Mouse (Mus musculus) stomach, embryonic 15.5 days (tissue): ENCODE measurements at regions not wholly inside any gene's neighbourhood (a gene's known extent, or its start where the extent isn't known, plus 50 kb on each side); places are given as distances from the start of the nearest gene placed in this dataset.

Experiments used
- ATAC-seq: fragments of 200-750 bp; cut with Nextera tagmentation; 2 replicates; pipeline ENCODE4 v1.8.0; 2017; ENCODE audit warnings: low read depth, moderate number of reproducible peaks, moderate TSS enrichment; ENCODE audit not compliant: insufficient read depth, low FRiP score
- H3K27ac ChIP-seq: fragments of 300-500 bp; sonication (generic); 2 replicates; pipeline ENCODE4 v1.5.1; 2015; ENCODE audit warnings: mild to moderate bottlenecking, inconsistent platforms
- H3K27me3 ChIP-seq: fragments of 300-500 bp; sonication (generic); replicated peaks from 2 replicates; pipeline ENCODE4 v1.6.1; 2015; ENCODE audit warnings: inconsistent platforms
- H3K36me3 ChIP-seq: fragments of 300-500 bp; sonication (generic); 2 replicates; pipeline ENCODE4 v1.6.1; 2015; ENCODE audit warnings: inconsistent platforms
- H3K4me1 ChIP-seq: fragments of 300-500 bp; sonication (generic); 2 replicates; pipeline ENCODE4 v1.6.1; 2015; ENCODE audit warnings: inconsistent platforms
- H3K4me2 ChIP-seq: fragments of 300-500 bp; sonication (generic); 2 replicates; pipeline ENCODE4 v1.6.1; 2015; ENCODE audit warnings: mild to moderate bottlenecking, inconsistent platforms
- H3K4me3 ChIP-seq: fragments of 300-500 bp; sonication (generic); replicated peaks from 2 replicates; pipeline ENCODE4 v1.5.1; 2015; ENCODE audit warnings: inconsistent platforms
- H3K9ac ChIP-seq: fragments of 300-500 bp; sonication (generic); 2 replicates; pipeline ENCODE4 v1.6.1; 2015; ENCODE audit warnings: inconsistent platforms
- H3K9me3 ChIP-seq: fragments of 300-500 bp; sonication (generic); 2 replicates; pipeline ENCODE4 v1.6.1; 2016; ENCODE audit warnings: inconsistent platforms
- WGBS: fragments of 180-500 bp; shearing (Covaris S2); methylation state at CpG from one replicate; pipeline ENCODE4 v1.1.7; 2015; 5-methylcytosine and 5-hydroxymethylcytosine counted together

GRCm38 (mm10) chr13:116707621-116708455, 317.5 kb downstream of the Parp8 start:
- Histone ChIP-seq H3K4me1 (0 out of 2 replicates have a peak, but pooled peaks cover 6% of the 10 kb centered on the region), H3K36me3 (no peaks in the 10 kb centered on the region), H3K27me3 (peaks cover 28% of the 10 kb centered on the region), H3K9ac (no peak overlapping the region), H3K27ac (peak overlapping the region; percentile 80), H3K4me3 (peak overlapping the region; percentile 31), H3K9me3 (no peaks in the 10 kb centered on the region), H3K4me2 (peak overlapping the region; percentile 47)
- 10% methylated on average over 20 of the region's 20 CpGs for WGBS
- no peak for ATAC-seq

GRCm38 (mm10) chr13:116706401-116707330, 318.7 kb downstream of the Parp8 start:
- H3K4me1 ChIP-seq: 0 out of 2 replicates have a peak, but pooled peaks cover 6% of the 10 kb centered on the region
- no peak overlapping the region for H3K9ac ChIP-seq
- 11% methylated on average over 18 of the region's 18 CpGs for WGBS
- no peaks in the 10 kb centered on the region for H3K36me3 ChIP-seq
- ATAC-seq: no peak
- peak overlapping the region; percentile 47 for H3K4me2 ChIP-seq
- H3K9me3 ChIP-seq: no peaks in the 10 kb centered on the region
- H3K27me3 ChIP-seq: peaks cover 28% of the 10 kb centered on the region
- H3K27ac ChIP-seq: peak overlapping the region; percentile 80
- H3K4me3 ChIP-seq: peak overlapping the region; percentile 21; the same call in 1 of the 2 replicates

GRCm38 (mm10) chr13:116705611-116706386, 319.5 kb downstream of the Parp8 start:
- H3K4me3 ChIP-seq: peak overlapping the region; percentile 40
- no peaks in the 10 kb centered on the region for H3K9me3 ChIP-seq
- H3K27ac ChIP-seq: peak overlapping the region; percentile 49
- WGBS: 1% methylated on average over 39 of the region's 39 CpGs
- no peaks in the 10 kb centered on the region for H3K36me3 ChIP-seq
- ATAC-seq: 0 out of 2 replicates have a peak, but pooled peaks have one; percentile 41
- peak overlapping the region; percentile 58 for H3K4me2 ChIP-seq
- H3K4me1 ChIP-seq: 0 out of 2 replicates have a peak, but pooled peaks cover 6% of the 10 kb centered on the region
- H3K27me3 ChIP-seq: peaks cover 28% of the 10 kb centered on the region
- peak overlapping the region; percentile 23; the same call in 1 of the 2 replicates for H3K9ac ChIP-seq

- no peak overlapping the region for H3K27ac ChIP-seq
- H3K9me3 ChIP-seq: no peaks in the 10 kb centered on the region
- no peak for ATAC-seq
Observed at GRCm38 (mm10) chr13:116688714-116689113, 336.6 kb downstream of the Parp8 start.

More at GRCm38 (mm10) chr13:116688714-116689113, 336.6 kb downstream of the Parp8 start:
- Histone ChIP-seq H3K27me3 (no peaks in the 10 kb centered on the region), H3K4me3 (no peak overlapping the region), H3K4me1 (no peaks in the 10 kb centered on the region), H3K36me3 (no peaks in the 10 kb centered on the region), H3K9ac (no peak overlapping the region), H3K4me2 (no peak overlapping the region)
